Mouse (Mus musculus) ES-E14 (cell line): ENCODE data around the gene Nkpd1. TPM values are rescaled to one million over a fixed set of nuclear protein-coding genes. Genes with fewer than 3 reads are reported as not detected.

ENCODE experiments used
- DNase-seq: peaks from one replicate; pipeline ENCODE4 v3.0.0-alpha.2; 2013; ENCODE audit warnings: low read depth, low spot score
- H3K27ac ChIP-seq: 2 replicates; pipeline ENCODE4 v1.5.1; 2012; ENCODE audit warnings: low read depth, mild to moderate bottlenecking, low read length, moderate library complexity, mixed read lengths; ENCODE audit not compliant: poor library complexity, insufficient read depth, severe bottlenecking
- H3K36me3 ChIP-seq: 2 replicates; pipeline ENCODE4 v1.6.1; 2012; ENCODE audit warnings: mild to moderate bottlenecking, low read length, moderate library complexity, mixed read lengths; ENCODE audit not compliant: control insufficient read depth, poor library complexity, insufficient read depth, severe bottlenecking
- H3K4me1 ChIP-seq, 2 experiments: fragments of 150-350 bp in 1 of 2; sonication (generic) in 1 of 2; 2 replicates each; pipeline ENCODE4 v1.6.1; 2012; ENCODE audit warnings: low read length in 2 of 2, mild to moderate bottlenecking in 1 of 2, mixed read lengths in 1 of 2; ENCODE audit not compliant: control insufficient read depth in 2 of 2, insufficient read depth in 2 of 2, poor library complexity in 1 of 2
- H3K4me3 ChIP-seq, 2 experiments: fragments of 150-350 bp in 1 of 2; sonication (generic) in 1 of 2; 2 replicates each; pipeline ENCODE4 v1.5.1; 2012; ENCODE audit warnings: low read length in 2 of 2, low read depth in 1 of 2, mild to moderate bottlenecking in 1 of 2, mixed read lengths in 1 of 2; ENCODE audit not compliant: insufficient read depth in 1 of 2, poor library complexity in 1 of 2, severe bottlenecking in 1 of 2
- H3K9ac ChIP-seq: 2 replicates; pipeline ENCODE4 v1.6.1; 2012; ENCODE audit warnings: low read depth, mild to moderate bottlenecking, low read length, mixed read lengths; ENCODE audit not compliant: poor library complexity, insufficient read depth, severe bottlenecking
- H3K9me3 ChIP-seq: fragments of 150-350 bp; sonication (generic); 2 replicates; pipeline ENCODE4 v1.6.1; 2012; ENCODE audit warnings: low read depth, mild to moderate bottlenecking, low read length; ENCODE audit not compliant: control insufficient read depth, insufficient read depth
- CHD2 ChIP-seq: IDR thresholded peaks from 2 replicates; pipeline ENCODE4 v1.6.1; 2014; ENCODE audit warnings: mild to moderate bottlenecking, low read depth, low read length, inconsistent platforms
- HCFC1 ChIP-seq: IDR thresholded peaks from 2 replicates; pipeline ENCODE4 v1.6.1; 2012; ENCODE audit warnings: low read length, inconsistent platforms, borderline replicate concordance; ENCODE audit not compliant: insufficient read depth
- MAFK ChIP-seq: IDR thresholded peaks from 2 replicates; pipeline ENCODE4 v1.6.1; 2014; ENCODE audit warnings: mild to moderate bottlenecking, low read depth, low read length, inconsistent platforms; ENCODE audit not compliant: insufficient read depth
- ZC3H11A ChIP-seq: IDR thresholded peaks from 2 replicates; pipeline ENCODE4 v1.6.1; 2012; ENCODE audit warnings: low read depth, mild to moderate bottlenecking, inconsistent platforms, low read length, borderline replicate concordance
- ZNF384 ChIP-seq: IDR thresholded peaks from 2 replicates; pipeline ENCODE4 v1.6.1; 2012; ENCODE audit warnings: low read depth, low read length, inconsistent platforms
- in situ Hi-C, 2 experiments: fragments of 600-800 bp; cut with MboI; formaldehyde crosslinking; loops; one replicate each; pipeline ENCODE4 v1.15.1; 2025; ENCODE audit warnings: low sequenced_read_pairs in 2 of 2, inconsistent platforms in 1 of 2; ENCODE audit not compliant: unreplicated experiment in 2 of 2
- total RNA-seq: library from RNA; depleted of rRNA; stranded (reverse); fragments of 300-350 nt; gene quantifications from 2 replicates; pipeline ENCODE4 v1.2.3, GENCODE M21; 2012

Gene Nkpd1
- total RNA-seq, 1 experiment = 0.54 TPM

GRCm38 (mm10) chr7:19547344-19547969 lies 29.8 kb downstream of the Nkpd1 start:
- H3K4me3 ChIP-seq = no peak overlapping the region
- no peak overlapping the region for H3K9ac ChIP-seq
- TF ChIP-seq HCFC1 (no peak), CHD2 (no peak), MAFK (no peak)
- DNase-seq = no peak
- in situ Hi-C loops = no loop called here
- no peaks in the 10 kb centered on the region for H3K4me1 ChIP-seq
- H3K36me3 ChIP-seq = peaks cover 8% of the 10 kb centered on the region; the same call in 1 of the 2 replicates
- H3K27ac ChIP-seq = no peak overlapping the region
- no peaks in the 10 kb centered on the region for H3K9me3 ChIP-seq

GRCm38 (mm10) chr7:19549394-19549793 lies 31.8 kb downstream of the Nkpd1 start:
- DNase-seq = no peak
- no peaks in the 10 kb centered on the region for H3K9me3 ChIP-seq
- H3K27ac ChIP-seq = no peak overlapping the region
- no peaks in the 10 kb centered on the region for H3K4me1 ChIP-seq
- no peak for TF ChIP-seq HCFC1
- TF ChIP-seq ZC3H11A = no peak
- TF ChIP-seq MAFK = no peak
- TF ChIP-seq CHD2 = no peak
- no peak for TF ChIP-seq ZNF384
- H3K4me3 ChIP-seq = no peak overlapping the region
- in situ Hi-C loops = no loop called here
- no peak overlapping the region for H3K9ac ChIP-seq
- H3K36me3 ChIP-seq = peaks cover 12% of the 10 kb centered on the region; the same call in 1 of the 2 replicates

GRCm38 (mm10) chr7:19551634-19552033 lies 34.0 kb downstream of the Nkpd1 start:
- H3K36me3 ChIP-seq = peaks cover 11% of the 10 kb centered on the region; the same call in 1 of the 2 replicates
- H3K27ac ChIP-seq = no peak overlapping the region
- no peaks in the 10 kb centered on the region for H3K4me1 ChIP-seq
- no peak for TF ChIP-seq ZC3H11A
- TF ChIP-seq CHD2 = no peak
- TF ChIP-seq MAFK = no peak
- TF ChIP-seq HCFC1 = no peak
- TF ChIP-seq ZNF384 = no peak
- no peaks in the 10 kb centered on the region for H3K9me3 ChIP-seq
- H3K9ac ChIP-seq = no peak overlapping the region
- no peak overlapping the region for H3K4me3 ChIP-seq
- no peak for DNase-seq
- in situ Hi-C loops = no loop called here

GRCm38 (mm10) chr7:19552443-19552842 lies 34.8 kb downstream of the Nkpd1 start:
- Histone ChIP-seq H3K27ac (no peak overlapping the region), H3K4me3 (no peak overlapping the region), H3K9me3 (no peaks in the 10 kb centered on the region), H3K4me1 (no peaks in the 10 kb centered on the region), H3K9ac (no peak overlapping the region), H3K36me3 (peaks cover 15% of the 10 kb centered on the region; the same call in 1 of the 2 replicates)
- DNase-seq = no peak
- TF ChIP-seq ZNF384 = no peak
- in situ Hi-C loops = no loop called here

- H3K4me3 ChIP-seq = no peak overlapping the region
- H3K9ac ChIP-seq = no peak overlapping the region
- no peak overlapping the region for H3K27ac ChIP-seq
- TF ChIP-seq ZNF384 = no peak
- no peak for TF ChIP-seq CHD2
- TF ChIP-seq ZC3H11A = no peak
- TF ChIP-seq HCFC1 = no peak
- no peak for TF ChIP-seq MAFK
- H3K9me3 ChIP-seq = no peaks in the 10 kb centered on the region
- in situ Hi-C loops = no loop called here
- DNase-seq = no peak
- peaks cover 24% of the 10 kb centered on the region; the same call in 1 of the 2 replicates for H3K36me3 ChIP-seq
- H3K4me1 ChIP-seq = peaks cover 2% of the 10 kb centered on the region in 2 experiments; a peak in 1 of 4 replicates
Measured at GRCm38 (mm10) chr7:19554168-19554567, 36.5 kb downstream of the Nkpd1 start.
